Mouse (Mus musculus) retina, postnatal 7 days (tissue): ENCODE measurements around the gene Thsd4.

ENCODE experiments used
- DNase-seq: peaks from one replicate; pipeline ENCODE4 v3.0.0-alpha.2; 2012; ENCODE audit warnings: low read depth, low spot score

The Thsd4 gene

GRCm38 (mm10) chr9:60517148-60517547 is 4.7 kb downstream of the Thsd4 start:
- no peak for DNase-seq

GRCm38 (mm10) chr9:60516379-60516778 is 5.5 kb downstream of the Thsd4 start:
- no peak for DNase-seq

- no peak for DNase-seq
Measured at GRCm38 (mm10) chr9:60513329-60513788, 8.5 kb downstream of the Thsd4 start.

GRCm38 (mm10) chr9:60510876-60511275 is 11.0 kb downstream of the Thsd4 start:
- no peak for DNase-seq

- no peak for DNase-seq
Measured at GRCm38 (mm10) chr9:60506136-60506535, 15.7 kb downstream of the Thsd4 start.

GRCm38 (mm10) chr9:60504378-60505285 is 17.2 kb downstream of the Thsd4 start:
- DNase-seq, result no peak

- DNase-seq, result no peak
Measured at GRCm38 (mm10) chr9:60502220-60502619, 19.6 kb downstream of the Thsd4 start.

- DNase-seq, result no peak
Measured at GRCm38 (mm10) chr9:60501504-60502179, 20.2 kb downstream of the Thsd4 start.

- no peak for DNase-seq
Measured at GRCm38 (mm10) chr9:60492275-60492974, 29.4 kb downstream of the Thsd4 start.

GRCm38 (mm10) chr9:60491489-60492100 is 30.3 kb downstream of the Thsd4 start:
- DNase-seq, result no peak

- DNase-seq, result no peak
Measured at GRCm38 (mm10) chr9:60491079-60491478, 30.8 kb downstream of the Thsd4 start.

- DNase-seq, result no peak
Measured at GRCm38 (mm10) chr9:60488816-60489215, 33.0 kb downstream of the Thsd4 start.

- no peak for DNase-seq
Measured at GRCm38 (mm10) chr9:60482165-60482564, 39.7 kb downstream of the Thsd4 start.

- no peak for DNase-seq
Measured at GRCm38 (mm10) chr9:60480052-60480451, 41.8 kb downstream of the Thsd4 start.

- no peak for DNase-seq
Measured at GRCm38 (mm10) chr9:60478806-60479205, 43.0 kb downstream of the Thsd4 start.

GRCm38 (mm10) chr9:60477991-60478750 is 43.7 kb downstream of the Thsd4 start:
- no peak for DNase-seq

- no peak for DNase-seq
Measured at GRCm38 (mm10) chr9:60460010-60460982, 61.5 kb downstream of the Thsd4 start.

- no peak for DNase-seq
Measured at GRCm38 (mm10) chr9:60458468-60458962, 63.3 kb downstream of the Thsd4 start.
